Mouse (Mus musculus) liver, postnatal 0 days (tissue): ENCODE data around the gene Rnf19b.

Source experiments
- CTCF ChIP-seq: sonication (generic); IDR thresholded peaks from 2 replicates; pipeline ENCODE4 v1.5.1; 2016; ENCODE audit warnings: antibody characterized with exemption, low read depth
- EP300 ChIP-seq: IDR thresholded peaks from 2 replicates; pipeline ENCODE4 v1.6.1; 2016; ENCODE audit warnings: antibody characterized with exemption, low read depth, mild to moderate bottlenecking

- TF ChIP-seq CTCF (no peak), EP300 (no peak)
Observed at GRCm38 (mm10) chr4:129081939-129082338, 23.9 kb downstream of the Rnf19b start.
